Mouse (Mus musculus): ENCODE results near the gene Add2.
A peak's percentile ranks its signal among the peaks of the same experiment; 100 is the strongest.

Gene Add2

DNA sequence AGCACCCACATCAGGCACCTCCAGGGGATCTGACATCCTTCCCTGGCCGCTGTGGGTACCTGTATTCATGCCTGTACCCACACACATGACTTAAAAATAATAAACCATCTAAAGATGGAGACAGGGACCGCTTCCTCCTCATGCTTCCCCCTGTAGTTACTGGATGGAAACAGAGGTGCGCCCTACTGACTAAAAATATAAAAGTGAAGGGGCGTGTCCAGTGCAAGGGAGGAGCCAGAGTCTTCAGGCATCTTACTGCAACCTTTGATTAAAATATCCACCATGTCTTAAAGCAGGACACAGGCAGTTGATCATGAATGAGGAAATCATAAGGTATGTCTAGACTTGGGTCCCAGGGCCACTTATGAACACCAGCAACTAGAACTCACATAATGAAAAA lies 97.3 kb downstream of the Add2 start:
- peak; percentile 10 for DNase-seq (ENCODE audit: low read depth, low spot score)

DNA sequence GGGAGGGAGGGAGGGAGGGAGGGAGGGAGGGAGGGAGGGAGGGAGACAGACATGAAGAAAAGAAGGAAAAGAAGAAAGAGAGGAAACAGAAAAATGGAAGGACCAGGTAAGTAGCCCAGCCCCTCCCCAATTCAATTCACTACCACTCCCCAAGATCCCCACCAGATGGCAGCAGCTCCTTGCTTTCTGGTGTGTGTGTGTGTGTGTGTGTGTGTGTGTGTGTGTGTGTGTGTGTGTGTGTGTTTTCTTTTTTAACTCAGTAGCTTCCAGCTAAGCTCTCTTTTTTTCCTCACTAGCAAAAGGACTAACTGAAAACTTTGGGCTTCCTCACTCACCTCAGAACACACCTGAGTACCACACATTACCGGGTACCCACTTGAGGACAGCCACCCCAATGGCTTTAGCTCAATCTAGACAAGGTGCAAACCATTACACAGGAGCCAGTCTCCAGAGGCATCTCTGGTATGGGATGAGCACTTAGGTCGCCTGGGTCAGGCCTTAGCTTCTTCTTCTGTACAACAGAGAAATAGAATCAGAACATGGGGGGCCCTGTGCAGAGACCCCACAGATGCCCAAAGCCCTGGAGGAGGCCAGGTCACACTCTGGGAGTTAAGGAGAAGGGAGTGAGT lies 98.6 kb downstream of the Add2 start:
- peak; percentile 57 for DNase-seq (ENCODE audit: low read depth, low spot score)
- Histone ChIP-seq H3K27me3 (ENCODE audit: control insufficient read depth, insufficient read depth, low read length, poor library complexity, severe bottlenecking) (no peaks in the 10 kb centered on the region), H3K36me3 (ENCODE audit: control insufficient read depth, insufficient read depth, low read length, poor library complexity, severe bottlenecking) (no peaks in the 10 kb centered on the region)

More for the DNA sequence above, 97.3 kb downstream of the Add2 start:
- Histone ChIP-seq H3K36me3 (ENCODE audit: control insufficient read depth, insufficient read depth, low read length, poor library complexity, severe bottlenecking) (no peaks in the 10 kb centered on the region), H3K27me3 (ENCODE audit: control insufficient read depth, insufficient read depth, low read length, poor library complexity, severe bottlenecking) (no peaks in the 10 kb centered on the region)

DNA sequence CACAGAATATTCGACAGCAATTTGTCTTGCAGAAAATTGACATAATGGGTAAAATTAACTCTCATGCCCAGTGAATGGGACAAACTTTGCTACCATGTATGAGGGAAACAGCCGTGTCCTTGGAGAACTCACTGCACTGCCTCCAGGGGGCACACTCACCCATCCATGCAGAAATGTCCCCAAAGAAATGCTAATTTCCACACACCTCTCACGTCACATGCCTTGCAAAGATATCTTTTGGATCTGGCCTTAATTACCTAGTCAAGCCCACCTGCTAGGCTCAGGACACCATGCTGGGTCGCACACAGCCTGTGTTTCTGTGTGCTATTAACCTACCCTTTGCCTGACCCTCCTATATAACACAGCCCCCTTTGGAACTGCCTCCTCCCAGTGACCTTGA lies 100.0 kb downstream of the Add2 start:
- Histone ChIP-seq H3K27me3 (ENCODE audit: control insufficient read depth, insufficient read depth, low read length, poor library complexity, severe bottlenecking) (no peaks in the 10 kb centered on the region), H3K36me3 (ENCODE audit: control insufficient read depth, insufficient read depth, low read length, poor library complexity, severe bottlenecking) (no peaks in the 10 kb centered on the region)
- peak; percentile 23 for DNase-seq (ENCODE audit: low read depth, low spot score)

DNA sequence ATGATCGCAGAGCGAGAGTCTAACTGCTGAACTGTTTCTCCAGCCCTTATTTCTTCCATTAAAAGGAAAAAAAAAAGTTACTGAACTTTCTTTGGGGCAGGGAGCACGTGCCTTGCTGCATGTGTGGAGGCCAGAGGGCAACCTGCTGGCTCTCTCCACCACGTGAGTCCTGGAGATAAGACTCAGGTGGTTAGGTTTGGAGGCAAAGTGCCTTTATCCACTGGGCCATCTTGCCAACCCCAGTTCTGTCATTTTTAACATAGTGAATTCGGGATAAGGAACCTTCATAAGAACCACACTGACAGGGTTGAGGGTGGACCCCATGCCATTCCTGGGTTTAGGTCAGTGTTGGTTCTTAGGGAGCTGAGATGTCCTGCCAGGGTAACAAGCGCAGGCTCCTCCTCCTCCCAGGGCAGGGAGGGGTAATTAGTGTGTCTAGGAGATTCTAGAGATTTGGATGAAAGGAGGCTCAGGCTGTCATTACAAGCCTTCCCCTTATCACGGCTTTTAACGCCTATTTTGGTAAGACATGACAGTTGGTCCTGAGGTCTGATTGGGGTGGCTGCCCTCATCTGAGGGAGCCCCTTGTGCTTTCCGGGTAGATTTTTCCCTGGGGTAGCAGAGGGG lies 101.5 kb downstream of the Add2 start:
- Histone ChIP-seq H3K27me3 (ENCODE audit: control insufficient read depth, insufficient read depth, low read length, poor library complexity, severe bottlenecking) (no peaks in the 10 kb centered on the region), H3K36me3 (ENCODE audit: control insufficient read depth, insufficient read depth, low read length, poor library complexity, severe bottlenecking) (no peaks in the 10 kb centered on the region)
- DNase-seq (ENCODE audit: low read depth, low spot score) = no peak

DNA sequence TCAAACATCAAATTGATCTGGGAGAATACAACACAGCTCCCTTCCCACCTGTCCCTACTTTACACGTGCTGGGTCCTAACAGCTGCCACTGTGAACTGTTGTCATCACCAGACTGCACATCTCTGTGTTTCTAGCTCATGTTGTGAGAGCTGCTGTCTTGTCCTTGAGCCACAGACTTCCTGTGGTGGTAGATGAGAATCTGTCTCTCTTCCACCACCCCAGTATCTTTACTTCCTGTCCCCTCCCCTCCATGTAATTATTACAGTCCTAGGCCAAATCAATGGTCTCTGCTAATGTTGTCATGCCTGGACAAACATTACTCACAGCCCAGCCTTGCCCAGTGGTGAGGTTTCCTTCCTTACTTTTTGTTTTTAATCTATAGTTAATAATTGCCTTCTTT lies 105.4 kb downstream of the Add2 start:
- H3K27me3 ChIP-seq (ENCODE audit: control insufficient read depth, insufficient read depth, low read length, poor library complexity, severe bottlenecking) = peaks cover 3% of the 10 kb centered on the region; the same call in 1 of the 2 replicates
- DNase-seq (ENCODE audit: low read depth, low spot score) = no peak
- H3K36me3 ChIP-seq (ENCODE audit: control insufficient read depth, insufficient read depth, low read length, poor library complexity, severe bottlenecking) = no peaks in the 10 kb centered on the region

DNA sequence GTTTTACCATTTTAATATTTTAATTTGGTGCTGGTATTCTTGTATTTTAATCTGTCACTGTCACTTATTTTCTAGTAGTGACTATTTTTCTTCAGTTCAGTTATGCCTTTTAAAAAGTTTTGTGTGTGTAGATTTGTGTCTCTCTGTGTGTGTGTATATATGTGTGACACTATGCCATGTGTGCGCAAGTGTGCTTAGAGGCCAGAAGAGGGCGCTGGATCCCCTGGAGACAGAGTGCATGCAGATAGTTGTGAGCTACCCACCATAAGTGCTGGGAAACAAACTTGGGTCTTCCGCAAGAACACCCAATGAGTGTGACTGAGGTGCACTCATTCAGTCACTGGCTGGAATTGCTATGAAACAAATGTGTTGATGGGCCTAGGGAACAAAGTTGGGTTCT lies 107.7 kb downstream of the Add2 start:
- Histone ChIP-seq H3K27me3 (ENCODE audit: control insufficient read depth, insufficient read depth, low read length, poor library complexity, severe bottlenecking) (peaks cover 3% of the 10 kb centered on the region; the same call in 1 of the 2 replicates), H3K36me3 (ENCODE audit: control insufficient read depth, insufficient read depth, low read length, poor library complexity, severe bottlenecking) (no peaks in the 10 kb centered on the region)
- DNase-seq (ENCODE audit: low read depth, low spot score) = no peak

DNA sequence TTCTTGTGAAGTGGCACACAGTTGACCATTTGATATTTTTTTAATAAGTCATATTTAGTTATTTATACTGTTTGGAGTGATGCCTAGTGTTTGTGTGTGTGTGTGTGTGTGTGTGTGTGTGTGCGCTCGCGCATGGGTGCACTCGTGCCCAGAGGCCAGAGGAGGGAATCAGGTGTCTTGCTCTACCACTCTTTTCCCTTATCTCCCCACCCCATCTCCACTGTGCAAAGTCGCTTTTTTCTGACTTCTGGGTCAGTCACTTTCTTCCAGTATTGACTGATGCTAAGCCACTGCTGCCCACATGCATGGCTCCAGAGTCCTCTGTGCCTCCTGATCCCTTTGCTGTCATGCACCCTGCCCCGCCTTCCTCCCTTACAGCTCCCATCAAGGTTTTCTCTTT lies 112.8 kb downstream of the Add2 start:
- no peaks in the 10 kb centered on the region for H3K36me3 ChIP-seq (ENCODE audit: control insufficient read depth, insufficient read depth, low read length, poor library complexity, severe bottlenecking)
- DNase-seq (ENCODE audit: low read depth, low spot score) = no peak
- peaks cover 3% of the 10 kb centered on the region; the same call in 1 of the 2 replicates for H3K27me3 ChIP-seq (ENCODE audit: control insufficient read depth, insufficient read depth, low read length, poor library complexity, severe bottlenecking)

DNA sequence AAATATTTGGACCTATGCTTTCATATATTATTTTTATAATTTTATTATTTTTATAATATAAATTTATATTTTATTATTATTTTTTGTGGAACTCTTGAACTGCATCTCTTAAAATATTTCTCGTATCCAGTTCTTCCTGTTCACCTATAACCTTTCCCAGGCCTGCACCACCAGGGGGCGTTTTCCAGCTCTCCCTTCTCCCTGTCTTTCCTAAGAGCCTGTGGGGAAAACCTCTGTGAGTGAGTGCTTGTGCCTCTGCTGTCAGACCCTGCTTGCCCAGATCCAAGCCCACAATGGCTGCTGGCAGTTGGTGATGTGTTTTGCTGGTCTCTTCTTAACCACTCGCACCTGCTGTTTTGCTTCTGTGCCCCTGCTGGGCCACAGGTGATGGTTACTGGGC lies 113.3 kb downstream of the Add2 start:
- H3K36me3 ChIP-seq (ENCODE audit: control insufficient read depth, insufficient read depth, low read length, poor library complexity, severe bottlenecking) = no peaks in the 10 kb centered on the region
- H3K27me3 ChIP-seq (ENCODE audit: control insufficient read depth, insufficient read depth, low read length, poor library complexity, severe bottlenecking) = peaks cover 3% of the 10 kb centered on the region; the same call in 1 of the 2 replicates
- DNase-seq (ENCODE audit: low read depth, low spot score) = peak; percentile 57

DNA sequence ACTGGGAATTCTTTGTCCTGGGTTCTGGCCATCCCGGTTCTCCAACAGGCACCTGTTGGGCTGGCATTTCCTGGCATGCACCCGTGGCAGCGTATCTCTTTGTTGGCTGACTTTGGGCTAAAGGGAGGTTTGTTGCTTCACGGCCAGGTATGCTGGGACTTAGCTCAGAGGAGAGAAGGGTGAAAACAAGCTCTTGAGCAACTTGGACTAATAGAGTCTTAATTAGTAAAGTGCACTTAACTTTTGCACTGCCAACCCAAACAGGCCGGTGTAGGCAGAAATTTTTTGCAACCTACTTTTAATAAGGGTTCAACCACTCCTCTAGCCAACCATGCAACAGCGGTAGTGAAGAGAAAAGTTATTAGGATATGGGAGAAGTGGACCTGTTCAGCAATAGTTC lies 116.5 kb downstream of the Add2 start:
- H3K36me3 ChIP-seq (ENCODE audit: control insufficient read depth, insufficient read depth, low read length, poor library complexity, severe bottlenecking) = no peaks in the 10 kb centered on the region
- no peak for DNase-seq (ENCODE audit: low read depth, low spot score)
- H3K27me3 ChIP-seq (ENCODE audit: control insufficient read depth, insufficient read depth, low read length, poor library complexity, severe bottlenecking) = no peaks in the 10 kb centered on the region

DNA sequence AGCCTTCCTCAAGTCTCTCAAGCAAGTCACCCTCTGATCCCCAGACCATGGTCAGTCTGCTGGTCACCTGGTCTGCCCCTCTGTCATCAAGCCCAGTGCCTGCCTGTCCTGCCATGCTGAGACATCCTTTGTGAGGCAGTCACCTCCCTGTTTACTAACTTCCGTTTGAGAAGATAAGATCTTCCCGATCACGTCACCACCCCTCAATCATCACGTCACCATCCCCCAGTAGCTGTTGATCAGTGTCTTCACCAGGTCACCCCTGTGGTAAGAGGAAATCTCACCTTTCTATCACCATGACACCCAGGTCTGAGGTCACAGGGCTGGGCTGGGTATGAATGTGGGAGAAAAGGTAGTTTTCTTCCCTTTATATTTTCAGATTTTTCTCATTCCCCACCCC lies 120.0 kb downstream of the Add2 start:
- no peaks in the 10 kb centered on the region for H3K27me3 ChIP-seq (ENCODE audit: control insufficient read depth, insufficient read depth, low read length, poor library complexity, severe bottlenecking)
- DNase-seq (ENCODE audit: low read depth, low spot score) = no peak

DNA sequence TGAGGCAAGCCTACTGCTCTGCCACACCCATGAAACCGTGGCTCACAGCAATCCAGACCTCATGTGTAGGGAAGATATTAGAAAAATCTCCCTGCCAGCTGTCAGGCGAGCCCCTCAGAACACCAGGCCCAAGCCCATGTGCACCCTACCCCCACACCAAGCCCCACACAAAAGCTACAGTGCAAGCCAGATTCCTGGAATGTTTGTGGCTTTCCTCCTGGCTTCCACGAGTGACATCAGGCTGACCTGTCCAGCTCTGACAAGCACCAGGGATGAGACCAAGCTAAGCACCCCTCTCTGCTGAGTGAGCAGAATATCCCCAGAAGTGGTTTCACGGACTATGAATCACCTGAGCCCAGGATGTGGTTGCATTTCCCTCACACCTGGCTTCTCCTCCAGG lies 120.5 kb downstream of the Add2 start:
- no peak for DNase-seq (ENCODE audit: low read depth, low spot score)
- H3K27me3 ChIP-seq (ENCODE audit: control insufficient read depth, insufficient read depth, low read length, poor library complexity, severe bottlenecking) = no peaks in the 10 kb centered on the region
- no peaks in the 10 kb centered on the region for H3K36me3 ChIP-seq (ENCODE audit: control insufficient read depth, insufficient read depth, low read length, poor library complexity, severe bottlenecking)

More for the DNA sequence above, 120.0 kb downstream of the Add2 start:
- H3K36me3 ChIP-seq (ENCODE audit: control insufficient read depth, insufficient read depth, low read length, poor library complexity, severe bottlenecking) = no peaks in the 10 kb centered on the region

DNA sequence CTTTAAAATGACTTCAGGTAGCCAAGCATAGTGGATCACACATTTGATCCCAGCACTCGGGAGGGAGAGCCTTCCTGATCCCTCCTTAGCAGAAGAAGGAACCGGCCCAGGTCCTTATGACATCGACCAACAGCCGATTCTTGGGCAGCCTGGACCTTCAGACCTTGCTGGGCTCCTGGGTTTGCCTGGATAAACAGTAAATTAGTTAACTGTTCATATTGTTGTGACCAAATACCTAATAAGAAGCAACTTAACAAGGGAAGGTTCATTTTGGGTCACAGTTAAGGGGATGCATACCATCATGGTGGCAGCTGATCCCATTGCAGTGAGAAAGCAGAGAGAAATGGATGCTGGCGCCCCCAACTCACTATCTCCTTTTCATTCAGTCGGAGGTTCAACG lies 124.2 kb downstream of the Add2 start:
- Histone ChIP-seq H3K27me3 (ENCODE audit: control insufficient read depth, insufficient read depth, low read length, poor library complexity, severe bottlenecking) (no peaks in the 10 kb centered on the region), H3K36me3 (ENCODE audit: control insufficient read depth, insufficient read depth, low read length, poor library complexity, severe bottlenecking) (no peaks in the 10 kb centered on the region)
- DNase-seq (ENCODE audit: low read depth, low spot score) = no peak

DNA sequence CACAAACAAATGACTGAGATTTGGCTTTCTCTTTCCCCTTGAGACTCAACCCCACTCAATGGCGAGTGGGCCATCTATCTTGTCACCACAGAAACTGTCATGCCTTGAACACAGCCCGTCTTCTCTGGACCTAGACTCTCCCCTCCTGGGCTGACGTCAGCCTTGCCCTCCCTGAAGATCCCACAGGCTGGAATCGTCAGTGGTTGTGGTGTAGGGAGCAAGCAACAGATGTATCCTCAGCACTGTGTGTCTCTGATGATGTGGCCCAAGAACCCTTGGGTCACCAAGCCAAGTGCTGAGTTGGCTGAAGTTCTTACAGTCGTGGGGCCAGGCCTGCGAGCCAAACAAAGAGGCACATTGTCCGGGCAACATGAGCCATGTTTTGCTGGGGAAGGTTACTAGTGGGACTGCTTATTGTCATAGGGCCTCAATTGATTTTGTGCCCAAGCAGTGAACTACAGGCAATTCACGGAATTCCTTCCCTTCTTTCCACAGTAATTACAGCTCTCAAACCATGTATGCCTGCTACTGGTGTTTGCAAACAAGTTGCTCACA lies 125.0 kb downstream of the Add2 start:
- DNase-seq (ENCODE audit: low read depth, low spot score) = no peak
- no peaks in the 10 kb centered on the region for H3K27me3 ChIP-seq (ENCODE audit: control insufficient read depth, insufficient read depth, low read length, poor library complexity, severe bottlenecking)
- no peaks in the 10 kb centered on the region for H3K36me3 ChIP-seq (ENCODE audit: control insufficient read depth, insufficient read depth, low read length, poor library complexity, severe bottlenecking)

DNA sequence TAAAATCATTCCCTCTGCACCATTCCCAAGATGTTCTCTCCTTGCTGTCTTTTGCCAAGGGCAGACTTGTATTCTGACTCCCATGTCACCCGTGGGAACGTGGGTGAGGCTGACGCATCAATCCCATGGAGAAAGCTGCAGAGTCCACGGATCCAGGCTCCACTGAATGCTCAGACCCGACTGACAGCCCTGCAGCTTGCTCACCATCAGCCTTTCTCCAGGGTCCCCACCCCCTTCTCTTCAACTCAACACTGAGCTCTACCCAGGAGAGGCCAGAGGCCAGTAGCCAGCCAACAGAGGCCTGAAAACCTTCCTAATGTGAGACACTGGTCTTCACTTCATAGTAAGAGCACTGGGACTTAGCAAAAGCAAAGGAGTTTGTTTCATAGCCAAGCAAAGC lies 125.5 kb downstream of the Add2 start:
- H3K27me3 ChIP-seq (ENCODE audit: control insufficient read depth, insufficient read depth, low read length, poor library complexity, severe bottlenecking) = no peaks in the 10 kb centered on the region
- DNase-seq (ENCODE audit: low read depth, low spot score) = no peak
- no peaks in the 10 kb centered on the region for H3K36me3 ChIP-seq (ENCODE audit: control insufficient read depth, insufficient read depth, low read length, poor library complexity, severe bottlenecking)

DNA sequence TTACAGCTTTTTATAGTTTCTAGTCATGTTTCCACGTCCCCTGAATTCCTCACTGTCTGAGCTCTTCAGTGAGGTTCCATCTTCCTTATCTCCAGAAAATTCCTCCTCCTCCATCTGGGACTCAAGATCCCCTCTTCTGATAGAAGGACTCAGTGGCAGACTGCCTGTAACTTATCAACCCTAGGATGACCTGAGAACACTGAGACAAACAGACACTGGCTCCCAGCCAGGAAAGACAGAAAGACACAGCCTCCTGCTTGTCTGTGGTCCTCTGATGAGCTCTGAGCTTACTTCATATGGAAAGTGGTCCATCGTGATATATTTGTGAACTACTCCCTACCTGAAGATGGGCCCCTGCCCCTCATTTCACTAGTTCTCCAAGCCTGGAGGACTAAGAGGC lies 126.0 kb downstream of the Add2 start:
- no peaks in the 10 kb centered on the region for H3K36me3 ChIP-seq (ENCODE audit: control insufficient read depth, insufficient read depth, low read length, poor library complexity, severe bottlenecking)
- H3K27me3 ChIP-seq (ENCODE audit: control insufficient read depth, insufficient read depth, low read length, poor library complexity, severe bottlenecking) = no peaks in the 10 kb centered on the region
- DNase-seq (ENCODE audit: low read depth, low spot score) = no peak
